Mouse (Mus musculus): ENCODE data around the gene Csnk2a1.

- TF ChIP-seq POLR2A (IDR thresholded peaks at IDR 0.05; ENCODE audit: borderline replicate concordance, insufficient read depth, low read length) (no peak), CTCF (IDR thresholded peaks at IDR 0.05; ENCODE audit: borderline replicate concordance, insufficient read depth, low read depth, low read length) (no peak)
Observed at GRCm38 (mm10) chr2:152179301-152179700, 47.3 kb upstream of the Csnk2a1 start.
